Mouse (Mus musculus) spleen, adult 2 months (tissue): ENCODE results near the gene Prss50. TPM values are rescaled to one million over a fixed set of nuclear protein-coding genes. Genes with fewer than 3 reads are reported as not detected.
A peak's percentile ranks its signal among the peaks of the same experiment; 100 is the strongest.

Experiments
- DNase-seq, 2 experiments: peaks; one replicate each; pipeline versions ENCODE4 v3.0.0 to v3.0.0-alpha.2; 2012 to 2021; ENCODE audit warnings: low spot score in 2 of 2, low read depth in 1 of 2
- H3K27ac ChIP-seq: fragments of 200-500 bp; 2 replicates; pipeline ENCODE4 v1.5.1; 2012; ENCODE audit warnings: low read length, inconsistent platforms; ENCODE audit not compliant: insufficient read depth
- H3K27me3 ChIP-seq: fragments of 200-500 bp; 2 replicates; pipeline ENCODE4 v1.6.1; 2012; ENCODE audit warnings: mild to moderate bottlenecking, moderate library complexity, low read length, inconsistent platforms; ENCODE audit not compliant: control insufficient read depth, insufficient read depth
- H3K36me3 ChIP-seq: fragments of 200-500 bp; 2 replicates; pipeline ENCODE4 v1.6.1; 2012; ENCODE audit warnings: mild to moderate bottlenecking, low read length, inconsistent platforms; ENCODE audit not compliant: control insufficient read depth, insufficient read depth
- H3K4me1 ChIP-seq: fragments of 200-500 bp; 2 replicates; pipeline ENCODE4 v1.6.1; 2011; ENCODE audit warnings: inconsistent platforms; ENCODE audit not compliant: control insufficient read depth, insufficient read depth, insufficient read length
- H3K4me3 ChIP-seq: fragments of 200-500 bp; 2 replicates; pipeline ENCODE4 v1.5.1; 2011; ENCODE audit warnings: mild to moderate bottlenecking, inconsistent platforms; ENCODE audit not compliant: insufficient read depth, insufficient read length; ENCODE audit errors: extremely low read depth
- CTCF ChIP-seq: fragments of 200-500 bp; IDR thresholded peaks from 2 replicates; pipeline ENCODE4 v1.5.1; 2011; ENCODE audit warnings: mild to moderate bottlenecking, inconsistent platforms; ENCODE audit not compliant: insufficient read depth, insufficient read length, insufficient replicate concordance; ENCODE audit errors: extremely low read depth
- POLR2A ChIP-seq: fragments of 200-500 bp; IDR thresholded peaks from 2 replicates; pipeline ENCODE4 v1.6.1; 2011; ENCODE audit warnings: low read depth, low read length, inconsistent platforms
- WGBS: fragments of 180-500 bp; shearing (Covaris S2); methylation state at CpG from one replicate; pipeline ENCODE4 v1.1.7; 2018; 5-methylcytosine and 5-hydroxymethylcytosine counted together
- polyA plus RNA-seq: library from polyadenylated mRNA; depleted of rRNA; stranded (reverse); fragments of >200 nt; gene quantifications from 2 replicates; pipeline ENCODE4 v1.2.3, GENCODE M21; 2012; rRNA removed

Prss50 gene
- polyA plus RNA-seq, 1 experiment = 3.5 TPM

DNA sequence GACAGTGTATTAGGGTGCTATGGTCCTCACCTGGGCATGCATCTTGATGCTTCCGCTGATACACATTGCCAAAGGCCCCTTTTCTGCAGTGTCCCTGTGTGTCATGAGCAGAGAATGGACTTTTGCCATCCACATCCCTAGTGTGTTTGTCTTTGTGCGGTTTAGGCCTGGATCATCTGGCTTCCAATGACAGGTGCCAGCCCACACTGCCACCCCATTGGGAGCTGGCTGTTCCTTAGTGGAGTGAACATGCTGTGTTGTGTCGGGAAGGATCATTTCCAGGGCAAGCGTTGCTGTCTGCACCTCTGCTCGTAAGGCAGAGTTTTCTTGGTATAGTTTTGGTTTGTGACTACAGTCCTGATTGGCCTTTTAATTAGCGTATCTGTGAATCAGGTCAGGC, 43.4 kb downstream of the Prss50 start:
- no peak for DNase-seq
- Histone ChIP-seq H3K4me3 (no peak overlapping the region), H3K27me3 (no peaks in the 10 kb centered on the region), H3K27ac (no peak overlapping the region), H3K4me1 (0 out of 2 replicates have a peak, but pooled peaks cover 2% of the 10 kb centered on the region), H3K36me3 (no peaks in the 10 kb centered on the region)
- 89% methylated on average over 6 of the region's 6 CpGs for WGBS
- TF ChIP-seq CTCF (no peak), POLR2A (no peak)

- WGBS = 92% methylated on average over 4 of the region's 4 CpGs
- DNase-seq = no peak
- H3K4me1 ChIP-seq = 0 out of 2 replicates have a peak, but pooled peaks cover 2% of the 10 kb centered on the region
- H3K36me3 ChIP-seq = no peaks in the 10 kb centered on the region
- H3K27me3 ChIP-seq = no peaks in the 10 kb centered on the region
- H3K27ac ChIP-seq = no peak overlapping the region
- no peak overlapping the region for H3K4me3 ChIP-seq
- TF ChIP-seq POLR2A (no peak), CTCF (no peak)
These were observed 44.5 kb downstream of the Prss50 start for GRCm38 (mm10) chr9:110902271-110902670.

GRCm38 (mm10) chr9:110907201-110907837, 49.6 kb downstream of the Prss50 start:
- Histone ChIP-seq H3K36me3 (no peaks in the 10 kb centered on the region), H3K27ac (peak overlapping the region; percentile 93), H3K27me3 (no peaks in the 10 kb centered on the region), H3K4me3 (no peak overlapping the region), H3K4me1 (peaks cover 13% of the 10 kb centered on the region; the same call in 1 of the 2 replicates)
- TF ChIP-seq POLR2A (no peak; the same call in 1 of the 2 replicates), CTCF (no peak)
- 75% methylated on average over 11 of the region's 11 CpGs for WGBS
- DNase-seq = peak in 1 of 2 experiments; percentile 68

DNA sequence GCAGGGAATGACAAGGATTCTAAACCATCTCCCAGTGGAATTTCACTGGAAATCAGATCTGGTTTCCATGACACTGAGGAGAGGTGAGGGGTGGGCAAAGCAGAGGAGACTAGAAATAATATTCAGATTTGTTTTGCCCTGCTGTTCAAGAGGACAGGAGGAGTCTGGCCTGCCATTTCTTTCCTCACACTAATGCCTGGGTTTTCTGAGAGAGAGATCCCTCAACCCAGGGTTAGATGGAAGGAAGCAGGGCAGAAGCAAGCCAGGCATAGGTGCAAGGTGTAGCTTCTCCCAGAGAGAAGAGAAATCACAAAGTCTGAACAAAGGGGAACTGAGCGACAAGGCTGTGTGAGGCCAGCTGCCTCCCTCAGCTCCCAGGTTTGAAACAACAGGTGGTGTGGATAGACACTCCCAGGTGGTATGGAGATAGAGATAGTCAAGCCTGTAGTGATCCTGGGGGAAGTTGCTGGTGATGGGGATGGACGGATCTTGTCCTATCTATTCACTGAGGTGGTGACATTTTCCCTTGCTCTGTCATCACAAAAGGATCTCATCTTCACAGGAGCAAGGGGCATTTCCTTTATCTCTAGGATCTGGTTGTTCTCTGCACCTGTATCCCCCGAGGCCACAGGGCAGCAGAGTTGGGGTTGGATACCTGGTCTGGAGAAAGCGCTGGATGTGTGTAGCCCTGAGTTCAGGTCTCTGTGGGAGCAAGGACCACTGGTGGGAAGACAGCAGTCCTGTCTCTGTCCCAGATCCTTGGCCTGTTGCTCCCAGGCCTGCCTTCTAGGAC, 50.3 kb downstream of the Prss50 start:
- Histone ChIP-seq H3K27me3 (no peaks in the 10 kb centered on the region), H3K4me1 (peaks cover 13% of the 10 kb centered on the region; the same call in 1 of the 2 replicates), H3K27ac (peak overlapping the region; percentile 93), H3K36me3 (no peaks in the 10 kb centered on the region), H3K4me3 (no peak overlapping the region)
- DNase-seq = no peak
- 79% methylated on average over 4 of the region's 4 CpGs for WGBS
- no peak for TF ChIP-seq CTCF
- TF ChIP-seq POLR2A = no peak

GRCm38 (mm10) chr9:110908631-110909016, 50.9 kb downstream of the Prss50 start:
- WGBS = 84% methylated on average over 3 of the region's 3 CpGs
- peaks cover 11% of the 10 kb centered on the region; the same call in 1 of the 2 replicates for H3K4me1 ChIP-seq
- TF ChIP-seq CTCF = no peak
- no peak for TF ChIP-seq POLR2A
- no peak overlapping the region for H3K4me3 ChIP-seq
- peak overlapping the region; percentile 93 for H3K27ac ChIP-seq
- no peaks in the 10 kb centered on the region for H3K36me3 ChIP-seq
- no peak for DNase-seq
- no peaks in the 10 kb centered on the region for H3K27me3 ChIP-seq

GRCm38 (mm10) chr9:110909371-110909967, 51.7 kb downstream of the Prss50 start:
- no peaks in the 10 kb centered on the region for H3K36me3 ChIP-seq
- H3K27me3 ChIP-seq = no peaks in the 10 kb centered on the region
- H3K27ac ChIP-seq = peak overlapping the region; percentile 93
- no peak for DNase-seq
- peaks cover 11% of the 10 kb centered on the region; the same call in 1 of the 2 replicates for H3K4me1 ChIP-seq
- TF ChIP-seq POLR2A = no peak
- no peak for TF ChIP-seq CTCF
- WGBS = 39% methylated on average over 6 of the region's 6 CpGs
- H3K4me3 ChIP-seq = no peak overlapping the region

Other genes with a start within 250 kb of the Prss50 start
- gene Nradd, start 233.5 kb upstream of the Prss50 start, polyA plus RNA-seq = 5.2 and 5.5 TPM in 2 replicates
- 78.9 and 82.2 TPM in 2 replicates for gene Nbeal2, start 203.8 kb upstream of the Prss50 start, polyA plus RNA-seq
- 103 and 110 TPM in 2 replicates for gene Ccdc12, start 201.5 kb upstream of the Prss50 start, polyA plus RNA-seq
- 0.94 TPM in 1 of 2 replicates, not detected in the other for gene Myl3, start 116.1 kb upstream of the Prss50 start, polyA plus RNA-seq
- 11.0 and 14.0 TPM in 2 replicates for gene Pth1r, start 110.8 kb upstream of the Prss50 start, polyA plus RNA-seq
- not detected in 2 replicates for gene Prss42, start 59.8 kb upstream of the Prss50 start, polyA plus RNA-seq
- not detected in 2 replicates for gene Prss44, start 44.0 kb upstream of the Prss50 start, polyA plus RNA-seq
- not detected in 2 replicates for gene Prss43, start 31.3 kb upstream of the Prss50 start, polyA plus RNA-seq
- not detected in 2 replicates for gene Prss45, start 23.4 kb upstream of the Prss50 start, polyA plus RNA-seq
- gene Prss46, start 13.5 kb upstream of the Prss50 start, polyA plus RNA-seq = not detected in 2 replicates
- gene Als2cl, start 21.9 kb downstream of the Prss50 start, polyA plus RNA-seq = 58.9 and 64.3 TPM in 2 replicates
- gene Tmie, start 22.1 kb downstream of the Prss50 start, polyA plus RNA-seq = 2.9 and 3.0 TPM in 2 replicates
- 0.25 and 0.35 TPM in 2 replicates for gene Fam240a, start 58.9 kb downstream of the Prss50 start, polyA plus RNA-seq
- 0.08 and 0.14 TPM in 2 replicates for gene Tdgf1, start 88.2 kb downstream of the Prss50 start, polyA plus RNA-seq
- 0.02 TPM in 1 of 2 replicates, not detected in the other for gene Lrrc2, start 93.6 kb downstream of the Prss50 start, polyA plus RNA-seq
- 1.5 and 2.0 TPM in 2 replicates for gene Rtp3, start 132.6 kb downstream of the Prss50 start, polyA plus RNA-seq
- 12.3 and 14.1 TPM in 2 replicates for gene Ltf, start 161.3 kb downstream of the Prss50 start, polyA plus RNA-seq
- 5.3 and 5.4 TPM in 2 replicates for gene Ccrl2, start 199.6 kb downstream of the Prss50 start, polyA plus RNA-seq